Mouse (Mus musculus) MEL (cell line): ENCODE results near the gene Tcte2. TPM values are rescaled to one million over a fixed set of nuclear protein-coding genes. Genes with fewer than 3 reads are reported as not detected.

Experiments
- DNase-seq: peaks from one replicate; pipeline ENCODE4 v3.0.0; 2011; ENCODE audit warnings: low read depth, low spot score
- H3K27ac ChIP-seq: 2 replicates; pipeline ENCODE4 v1.5.1; 2012; ENCODE audit warnings: low read depth, mild to moderate bottlenecking, control low read depth, low read length, moderate library complexity; ENCODE audit not compliant: control insufficient read depth
- H3K27me3 ChIP-seq, 2 experiments: fragments of 150-350 bp in 1 of 2; sonication (generic) in 1 of 2; 2 replicates each; pipeline ENCODE4 v1.6.1; 2012; ENCODE audit warnings: low read length in 2 of 2, mild to moderate bottlenecking in 2 of 2, improper control_type of control experiment in 1 of 2, moderate library complexity in 1 of 2; ENCODE audit not compliant: insufficient read depth in 2 of 2, control insufficient read depth in 1 of 2
- H3K36me3 ChIP-seq, 2 experiments: 2 replicates each; pipeline ENCODE4 v1.6.1; 2012 to 2014; ENCODE audit warnings: low read length in 2 of 2, improper control_type of control experiment in 1 of 2, inconsistent platforms in 1 of 2, mild to moderate bottlenecking in 1 of 2; ENCODE audit not compliant: insufficient read depth in 2 of 2, control insufficient read depth in 1 of 2
- H3K4me1 ChIP-seq, 2 experiments: fragments of 150-350 bp in 1 of 2; sonication (generic) in 1 of 2; 2 replicates each; pipeline ENCODE4 v1.6.1; 2012; ENCODE audit warnings: low read length in 2 of 2, improper control_type of control experiment in 1 of 2, mild to moderate bottlenecking in 1 of 2; ENCODE audit not compliant: insufficient read depth in 2 of 2, control insufficient read depth in 1 of 2
- H3K4me3 ChIP-seq, 2 experiments: fragments of 150-350 bp in 1 of 2; sonication (generic) in 1 of 2; 2 replicates each; pipeline ENCODE4 v1.5.1; 2012; ENCODE audit warnings: low read depth in 2 of 2, low read length in 2 of 2, mild to moderate bottlenecking in 2 of 2, moderate library complexity in 2 of 2, control low read depth in 1 of 2, improper control_type of control experiment in 1 of 2; ENCODE audit not compliant: control insufficient read depth in 1 of 2, insufficient read depth in 1 of 2
- H3K79me2 ChIP-seq: 2 replicates; pipeline ENCODE4 v1.6.1; 2012; ENCODE audit warnings: mild to moderate bottlenecking, low read length, moderate library complexity; ENCODE audit not compliant: control insufficient read depth, poor library complexity, insufficient read depth
- H3K9ac ChIP-seq: 2 replicates; pipeline ENCODE4 v1.6.1; 2012; ENCODE audit warnings: low read depth, mild to moderate bottlenecking, control low read depth, low read length, moderate library complexity; ENCODE audit not compliant: control insufficient read depth, poor library complexity, severe bottlenecking
- H3K9me3 ChIP-seq: fragments of 150-350 bp; sonication (generic); replicated peaks from 2 replicates; pipeline ENCODE4 v1.6.1; 2012; ENCODE audit warnings: mild to moderate bottlenecking, low read length, improper control_type of control experiment, moderate library complexity; ENCODE audit not compliant: insufficient read depth
- CHD1 ChIP-seq: IDR thresholded peaks from 2 replicates; pipeline ENCODE4 v1.6.1; 2012; ENCODE audit warnings: low read depth, mild to moderate bottlenecking, inconsistent platforms, low read length, improper control_type of control experiment
- CHD2 ChIP-seq: IDR thresholded peaks from 2 replicates; pipeline ENCODE4 v1.6.1; 2011; ENCODE audit warnings: low read length, improper control_type of control experiment
- GABPA ChIP-seq: IDR thresholded peaks from 2 replicates; pipeline ENCODE4 v1.6.1; 2012; ENCODE audit warnings: low read depth, mild to moderate bottlenecking, inconsistent platforms, low read length, improper control_type of control experiment, moderate library complexity
- GATA1 ChIP-seq: IDR thresholded peaks from 2 replicates; pipeline ENCODE4 v1.6.1; 2011; ENCODE audit warnings: low read depth, low read length, improper control_type of control experiment
- MAX ChIP-seq: IDR thresholded peaks from 2 replicates; pipeline ENCODE4 v1.6.1; 2011; ENCODE audit warnings: low read length, improper control_type of control experiment
- MAZ ChIP-seq: IDR thresholded peaks from 2 replicates; pipeline ENCODE4 v1.6.1; 2012; ENCODE audit warnings: low read depth, mild to moderate bottlenecking, inconsistent platforms, low read length, improper control_type of control experiment
- MYC ChIP-seq: IDR thresholded peaks from 2 replicates; pipeline ENCODE4 v1.6.1; 2011; ENCODE audit warnings: low read depth, mild to moderate bottlenecking, low read length, improper control_type of control experiment, moderate library complexity
- NELFE ChIP-seq: IDR thresholded peaks from 2 replicates; pipeline ENCODE4 v1.6.1; 2011; ENCODE audit warnings: low read depth, low read length, improper control_type of control experiment
- POLR2AphosphoS5 ChIP-seq: IDR thresholded peaks from 2 replicates; pipeline ENCODE4 v1.6.1; 2012; ENCODE audit warnings: low read depth, borderline replicate concordance, mild to moderate bottlenecking, inconsistent platforms, low read length, moderate library complexity, mixed read lengths
- SMC3 ChIP-seq: IDR thresholded peaks from 2 replicates; pipeline ENCODE4 v1.6.1; 2011; ENCODE audit warnings: low read depth, low read length, improper control_type of control experiment
- ZKSCAN1 ChIP-seq: IDR thresholded peaks from 2 replicates; pipeline ENCODE4 v1.6.1; 2012; ENCODE audit warnings: low read depth, mild to moderate bottlenecking, inconsistent platforms, low read length, improper control_type of control experiment, moderate library complexity
- ZNF384 ChIP-seq: IDR thresholded peaks from 2 replicates; pipeline ENCODE4 v1.6.1; 2012; ENCODE audit warnings: low read depth, mild to moderate bottlenecking, inconsistent platforms, low read length, improper control_type of control experiment
- polyA plus RNA-seq, 2 experiments: library from polyadenylated mRNA; stranded (reverse) in 1 of 2; unstranded in 1 of 2; fragments of >175 nt in 1 of 2; fragments of >200 nt in 1 of 2; gene quantifications; 2 replicates each; pipeline versions ENCODE4 v1.2.1 to v1.2.4; 2012; ENCODE audit warnings: low replicate concordance in 2 of 2, low read depth in 1 of 2; ENCODE audit not compliant: insufficient read length in 2 of 2, insufficient read depth in 1 of 2, missing spikeins in 1 of 2
- total RNA-seq: library from RNA; depleted of rRNA; stranded (reverse); fragments of 300-350 nt; gene quantifications from 2 replicates; pipeline ENCODE4 v1.2.3, GENCODE M21; 2012

Tcte2 gene
- total and polyA plus RNA-seq, 3 experiments, result not detected

DNA sequence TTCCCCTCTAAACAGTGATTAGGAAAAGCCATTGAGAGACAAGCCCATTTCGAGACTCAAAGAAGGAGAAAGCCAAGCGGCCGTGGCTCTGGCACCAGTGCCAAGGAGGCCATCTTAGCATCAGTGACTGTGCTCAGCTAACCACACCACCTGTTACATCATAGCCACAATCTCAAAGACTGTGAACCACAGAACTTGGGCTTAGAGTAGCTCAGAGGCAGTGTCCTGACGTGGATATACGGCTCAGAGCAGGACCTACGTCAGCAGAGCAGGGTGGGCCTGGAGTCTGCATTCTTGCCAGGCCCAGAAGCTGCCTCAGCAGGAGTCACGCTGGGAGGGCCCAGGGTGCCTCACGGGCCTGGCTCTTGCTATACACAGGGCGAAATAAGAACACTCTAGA lies 46.1 kb downstream of the Tcte2 start:
- DNase-seq, result no peak
- Histone ChIP-seq H3K4me3 (no peak overlapping the region), H3K27me3 (no peaks in the 10 kb centered on the region), H3K27ac (no peak overlapping the region), H3K9ac (no peak overlapping the region), H3K79me2 (no peaks in the 10 kb centered on the region)
- no peak for TF ChIP-seq MAX
- no peak for TF ChIP-seq POLR2AphosphoS5
- TF ChIP-seq ZKSCAN1, result no peak
- TF ChIP-seq, all 39 proteins: peak for 0
- H3K36me3 ChIP-seq, result no peaks in the 10 kb centered on the region
- no peaks in the 10 kb centered on the region for H3K4me1 ChIP-seq
- no peaks in the 10 kb centered on the region for H3K9me3 ChIP-seq

DNA sequence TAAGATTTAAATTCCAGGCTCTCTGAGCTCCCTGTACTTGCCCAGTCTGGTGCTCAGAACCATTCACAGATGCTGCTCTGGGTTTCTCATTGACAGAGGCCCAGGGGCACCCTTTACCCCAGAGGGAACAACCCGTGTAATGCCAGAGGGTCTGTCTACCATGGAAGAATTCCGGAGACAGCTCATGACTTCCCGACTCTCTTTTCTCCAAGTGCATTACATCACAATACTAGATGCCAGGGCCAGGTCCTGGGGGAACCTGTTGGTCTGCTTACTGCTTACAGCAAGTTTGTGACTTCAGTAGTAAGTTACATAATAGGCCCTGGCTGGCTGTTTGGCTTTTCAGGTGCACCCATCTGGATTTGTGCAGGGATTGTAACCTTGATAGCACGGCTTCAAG lies 47.0 kb downstream of the Tcte2 start:
- H3K36me3 ChIP-seq, result no peaks in the 10 kb centered on the region
- H3K9me3 ChIP-seq, result no peaks in the 10 kb centered on the region
- TF ChIP-seq NELFE, result no peak
- TF ChIP-seq SMC3, result no peak
- no peak for TF ChIP-seq MAZ
- TF ChIP-seq GATA1, result no peak
- TF ChIP-seq MYC, result no peak
- no peak for TF ChIP-seq GABPA
- TF ChIP-seq ZNF384, result no peak
- no peak for TF ChIP-seq CHD1

DNA sequence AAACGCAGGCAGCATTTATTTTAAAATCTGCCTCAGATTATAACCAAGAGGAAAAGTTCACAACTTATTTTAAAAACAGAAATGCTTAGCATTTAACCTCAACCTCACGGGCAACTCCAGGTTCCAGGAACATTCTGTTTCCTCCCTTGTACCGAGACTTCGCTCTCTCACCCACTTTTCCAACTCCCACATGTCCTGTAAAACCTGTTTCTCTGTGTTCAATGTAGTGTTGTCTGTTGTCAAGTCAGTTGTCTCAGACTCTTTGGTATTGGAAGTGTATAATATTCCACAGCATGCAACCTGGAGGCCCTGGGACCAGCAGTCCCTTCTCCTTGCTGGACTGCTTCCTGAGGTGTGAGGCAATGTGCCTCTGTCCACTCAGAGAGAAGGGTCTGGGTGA lies 47.5 kb downstream of the Tcte2 start:
- Histone ChIP-seq H3K9ac (no peak overlapping the region), H3K27ac (no peak overlapping the region), H3K36me3 (no peaks in the 10 kb centered on the region), H3K79me2 (no peaks in the 10 kb centered on the region), H3K27me3 (no peaks in the 10 kb centered on the region), H3K9me3 (no peaks in the 10 kb centered on the region), H3K4me3 (no peak overlapping the region), H3K4me1 (no peaks in the 10 kb centered on the region)
- no peak for DNase-seq
- TF ChIP-seq CHD2, result no peak

More for the DNA sequence above, 47.0 kb downstream of the Tcte2 start:
- no peaks in the 10 kb centered on the region for H3K4me1 ChIP-seq
- no peak for DNase-seq
- no peak overlapping the region for H3K9ac ChIP-seq
- no peaks in the 10 kb centered on the region for H3K79me2 ChIP-seq
- H3K4me3 ChIP-seq, result no peak overlapping the region
- H3K27me3 ChIP-seq, result no peaks in the 10 kb centered on the region
- H3K27ac ChIP-seq, result no peak overlapping the region
